Mouse (Mus musculus): ENCODE data around the gene Lpp.
A peak's percentile ranks its signal among the peaks of the same experiment; 100 is the strongest.

Gene Lpp

DNA sequence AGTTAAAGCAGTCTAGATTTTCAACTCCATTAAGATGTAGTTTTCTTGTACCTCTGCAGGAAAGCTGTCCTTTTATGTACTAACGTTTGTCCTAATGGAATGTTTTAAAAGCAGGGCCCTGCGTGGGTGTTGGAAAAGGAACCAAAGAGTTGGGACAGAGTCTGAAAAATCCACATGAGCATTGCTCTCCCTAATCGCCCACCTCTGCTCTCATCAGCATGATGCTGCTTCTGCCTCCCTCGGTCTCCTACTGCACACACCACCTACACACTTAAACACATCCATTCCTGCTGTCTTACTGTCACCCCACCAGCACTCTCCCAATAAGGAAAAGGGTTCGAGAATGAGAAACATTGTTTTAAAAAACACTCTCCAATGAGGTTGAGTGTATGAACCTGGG, 501.9 kb downstream of the Lpp start:
- DNase-seq = no peak

DNA sequence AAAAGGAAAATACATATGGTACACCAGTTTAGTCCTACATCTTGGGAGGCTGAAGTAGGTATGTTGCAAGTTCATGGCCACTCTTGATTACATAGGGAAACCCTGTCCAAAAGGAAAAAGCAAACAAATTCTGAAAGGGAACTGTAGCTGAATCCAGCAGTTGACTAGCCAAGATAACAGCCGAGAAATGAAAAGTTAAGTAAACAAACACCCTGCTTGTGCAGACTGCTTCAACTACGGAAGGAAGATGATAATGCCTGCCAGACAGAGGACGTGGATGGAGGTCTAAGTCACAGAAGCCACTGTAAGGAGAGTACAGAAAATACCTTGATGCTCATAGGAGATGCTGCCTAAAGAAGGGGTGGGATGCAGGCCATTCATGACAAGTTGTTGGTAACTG, 504.3 kb downstream of the Lpp start:
- DNase-seq = no peak

DNA sequence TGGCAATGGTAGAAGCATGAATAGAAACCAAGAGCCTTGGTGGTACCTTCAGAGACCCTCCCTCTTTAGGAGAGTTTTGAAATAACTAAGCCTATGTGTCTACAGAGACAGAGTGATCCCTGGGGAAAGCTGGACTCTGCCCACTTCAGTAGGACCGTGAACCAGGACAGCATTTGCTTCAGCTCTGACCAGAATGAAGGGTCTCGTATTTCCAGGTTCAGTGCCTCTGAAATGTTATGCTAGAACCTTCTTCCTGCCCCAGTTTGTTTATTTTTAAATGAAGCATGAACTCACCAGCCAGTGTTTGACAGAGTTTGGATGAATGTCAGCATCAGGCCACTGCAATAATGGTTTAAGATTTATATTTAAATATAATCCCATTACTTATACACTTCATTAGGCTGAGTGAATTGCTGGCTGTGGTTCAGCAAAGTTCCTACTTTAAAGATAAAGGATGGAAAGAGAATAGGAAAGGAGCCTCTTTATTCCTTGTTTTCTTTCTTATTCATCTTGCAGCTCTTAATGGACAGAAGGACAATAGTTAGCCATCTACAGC, 507.0 kb downstream of the Lpp start:
- no peak for DNase-seq

DNA sequence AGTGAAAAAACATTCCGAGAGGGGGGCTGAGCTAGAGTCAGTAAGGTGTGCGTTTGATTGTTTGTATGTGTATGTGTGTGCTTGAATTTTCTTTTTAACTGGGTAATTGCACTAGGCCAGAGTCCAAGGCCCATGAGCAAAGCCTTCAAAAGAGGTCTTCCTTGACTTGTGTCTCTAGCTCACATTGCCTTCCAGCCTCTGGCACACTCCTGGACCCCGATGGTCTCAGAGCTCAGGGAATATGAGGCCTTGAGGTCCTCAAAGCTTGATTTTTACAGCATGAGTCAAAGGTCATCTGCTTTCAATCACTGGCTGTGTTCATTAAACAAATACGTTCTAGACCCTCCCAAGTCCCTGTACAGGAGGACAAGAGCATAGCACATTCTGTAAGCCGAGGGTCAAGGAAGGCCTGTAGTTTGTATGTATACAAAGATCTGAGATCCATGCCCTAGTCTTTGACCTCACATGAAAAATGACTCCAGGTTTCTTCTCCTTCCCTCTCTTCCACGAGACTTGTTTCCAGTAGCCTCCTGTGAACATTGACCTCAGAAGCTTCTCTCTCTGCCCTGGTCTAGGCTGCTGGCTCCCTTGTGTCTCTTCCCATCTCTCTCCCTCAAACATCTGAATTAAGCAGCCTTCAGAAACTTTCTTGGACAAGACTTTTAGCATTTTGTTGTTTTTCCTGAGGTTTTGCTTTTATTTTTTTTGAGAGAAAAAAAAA, 508.0 kb downstream of the Lpp start:
- DNase-seq = no peak

DNA sequence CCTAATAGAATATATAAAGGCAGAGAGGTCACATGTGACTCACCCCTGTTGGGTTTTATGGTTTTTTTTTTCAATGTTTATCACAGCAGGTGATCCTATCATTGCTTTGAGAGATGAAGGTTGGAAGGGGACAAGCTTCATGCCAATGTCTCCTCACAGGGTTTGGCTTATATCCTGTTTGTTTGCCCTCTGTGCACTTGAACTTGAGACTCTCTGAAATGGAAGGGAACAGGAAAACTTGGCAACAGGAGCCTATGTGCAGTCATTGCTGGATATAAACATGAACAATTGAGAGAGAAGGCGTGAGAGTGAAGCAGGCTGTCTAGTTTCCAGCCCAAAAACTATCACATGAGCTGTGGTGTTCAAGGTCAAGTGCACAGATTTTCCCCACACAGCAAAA, 508.8 kb downstream of the Lpp start:
- no peak for DNase-seq

DNA sequence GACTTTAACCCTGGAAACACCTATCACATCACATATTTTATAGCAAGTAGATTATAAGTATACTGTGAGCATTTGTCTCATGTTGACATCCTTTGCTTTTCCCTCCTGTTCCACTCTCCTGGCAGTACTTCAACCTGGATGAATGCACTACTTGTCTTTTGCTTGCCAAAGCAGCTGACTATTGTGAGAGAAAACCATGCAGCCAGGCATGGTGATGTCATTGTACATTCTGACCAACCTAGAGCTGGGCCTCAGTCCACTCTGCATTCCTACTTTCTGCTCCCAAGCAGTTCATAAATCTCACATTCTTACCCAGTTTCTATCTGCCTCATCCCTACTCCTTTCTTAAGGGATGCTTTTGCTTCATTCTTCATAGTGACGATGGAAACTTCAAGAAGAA, 515.6 kb downstream of the Lpp start:
- DNase-seq = peak in 1 of 2 experiments; percentile 44

DNA sequence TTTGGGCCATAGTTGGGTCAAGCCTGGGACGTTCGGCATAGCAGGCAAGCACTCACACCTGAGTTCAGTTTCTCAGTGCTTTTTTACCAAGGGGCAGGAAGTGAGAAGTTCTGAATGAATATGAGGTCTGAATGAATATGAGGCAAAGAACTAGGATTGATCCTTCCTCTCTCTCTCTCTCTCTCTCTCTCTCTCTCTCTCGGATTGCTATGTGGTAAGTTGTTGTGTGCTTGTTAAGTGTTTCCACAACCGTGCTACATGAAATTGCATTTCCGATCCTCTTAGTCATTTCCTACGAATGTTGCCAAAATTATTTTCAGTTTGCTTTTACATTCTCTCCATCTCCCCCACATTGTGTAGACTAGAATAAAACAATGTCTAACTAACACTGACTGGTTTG, 517.0 kb downstream of the Lpp start:
- DNase-seq = no peak

DNA sequence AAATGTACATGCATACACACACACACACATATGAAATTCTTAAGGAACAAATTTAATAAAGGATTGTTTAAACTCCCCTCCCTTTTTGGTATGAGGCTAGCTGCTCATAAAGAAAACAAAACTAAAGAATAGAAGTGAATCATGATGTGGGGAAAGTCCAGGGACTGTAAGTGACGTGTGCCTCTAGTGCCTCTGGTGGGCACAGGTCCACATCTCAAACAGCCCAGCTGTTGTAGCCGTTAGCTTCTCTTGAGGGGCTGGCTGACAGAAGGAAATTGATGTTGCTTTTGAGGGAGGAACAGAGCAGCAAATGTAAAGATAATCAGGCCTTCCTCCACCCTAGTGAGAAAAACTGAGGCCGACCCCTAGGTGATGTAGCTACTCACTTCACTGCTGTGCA, 517.5 kb downstream of the Lpp start:
- no peak for DNase-seq

DNA sequence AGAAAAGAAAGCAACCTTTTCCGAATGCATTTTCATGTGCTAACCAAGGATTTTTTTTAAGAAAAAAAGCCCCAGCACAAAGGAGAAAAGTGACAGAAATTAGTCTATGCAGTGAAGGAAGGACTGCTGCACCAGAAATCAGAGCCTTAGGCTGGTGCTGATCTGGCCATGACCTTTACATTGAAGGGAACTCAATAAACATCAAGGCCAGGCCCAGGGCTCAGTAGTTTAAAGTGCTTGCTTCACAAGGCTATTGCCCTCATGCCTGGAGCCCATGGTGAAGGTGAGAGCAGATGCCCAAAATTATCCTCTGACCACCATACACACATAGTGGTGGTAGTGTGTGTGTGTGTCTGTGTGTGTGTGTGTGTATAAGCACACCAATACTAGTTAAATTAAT, 519.1 kb downstream of the Lpp start:
- DNase-seq = no peak

DNA sequence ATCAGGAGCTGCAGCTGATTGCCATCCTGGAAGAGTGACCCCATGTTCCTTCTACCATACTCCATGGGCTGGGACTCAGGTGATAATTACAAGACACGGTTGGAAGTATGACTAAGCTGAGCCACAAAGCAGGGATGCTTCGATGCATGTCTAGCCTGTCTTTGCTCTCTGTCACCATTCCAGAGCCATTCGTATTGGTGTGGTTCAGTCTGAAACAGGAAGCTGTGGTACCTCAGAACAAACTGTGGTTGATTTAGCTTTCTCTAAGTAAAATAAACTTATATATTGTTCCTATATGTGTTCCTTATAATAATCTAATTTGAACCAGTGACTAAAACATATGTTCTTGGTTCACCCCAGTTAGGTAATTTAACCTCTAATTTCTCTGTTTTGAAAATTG, 519.7 kb downstream of the Lpp start:
- no peak for DNase-seq

DNA sequence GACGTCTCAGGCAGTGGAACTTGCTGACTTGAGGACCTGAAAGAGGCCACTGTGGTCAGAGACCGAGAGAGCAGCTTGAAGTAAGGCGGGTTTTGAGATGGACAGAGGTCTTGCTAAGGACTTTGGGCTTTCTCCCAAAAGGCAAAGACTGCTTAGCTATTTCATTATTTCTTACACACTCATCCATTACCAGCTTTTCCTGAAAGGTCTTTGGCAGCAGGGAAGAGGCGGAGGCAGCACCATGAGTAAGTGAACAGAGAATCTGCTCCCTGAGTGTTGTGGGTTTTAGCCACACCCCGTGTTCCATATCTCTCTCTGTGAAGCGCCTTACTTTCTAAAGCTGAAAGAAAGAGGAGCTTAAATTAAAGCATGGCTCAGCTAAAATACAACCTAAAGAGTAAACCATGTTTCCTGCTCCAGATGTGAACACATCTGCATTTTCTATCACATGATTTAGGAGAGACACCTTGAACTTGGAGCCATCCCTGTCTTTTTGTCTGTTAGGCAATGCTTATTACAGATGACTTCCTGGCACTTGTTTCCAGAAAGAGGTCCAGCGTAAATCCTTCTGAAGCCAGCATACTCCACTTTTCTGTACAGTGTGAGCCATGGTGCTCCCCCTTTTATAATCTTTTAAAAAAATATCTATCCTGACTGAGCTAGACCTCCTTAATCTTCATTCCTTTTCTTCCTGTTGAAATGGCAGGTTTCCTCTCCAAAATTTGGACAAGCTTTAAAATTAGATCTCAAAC, 520.5 kb downstream of the Lpp start:
- no peak for DNase-seq

DNA sequence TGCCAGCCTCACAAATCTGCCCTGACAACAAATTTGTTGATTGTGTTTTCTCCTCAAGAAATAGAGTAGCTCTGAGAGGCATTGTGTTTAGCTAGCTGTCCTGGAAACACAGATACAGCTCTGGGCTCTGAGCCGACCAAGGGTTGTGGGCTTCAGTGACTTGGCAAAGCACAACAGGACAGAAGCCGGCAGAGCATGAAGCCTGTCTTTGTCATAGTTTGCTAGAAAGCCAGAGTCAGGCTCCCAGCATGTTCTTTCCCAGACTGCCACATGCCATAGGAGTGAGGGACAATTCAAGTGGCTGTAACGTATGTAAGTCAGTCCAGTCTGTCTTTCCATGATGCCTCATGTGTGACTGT, 521.1 kb downstream of the Lpp start:
- DNase-seq = peak; percentile 59 to 71

DNA sequence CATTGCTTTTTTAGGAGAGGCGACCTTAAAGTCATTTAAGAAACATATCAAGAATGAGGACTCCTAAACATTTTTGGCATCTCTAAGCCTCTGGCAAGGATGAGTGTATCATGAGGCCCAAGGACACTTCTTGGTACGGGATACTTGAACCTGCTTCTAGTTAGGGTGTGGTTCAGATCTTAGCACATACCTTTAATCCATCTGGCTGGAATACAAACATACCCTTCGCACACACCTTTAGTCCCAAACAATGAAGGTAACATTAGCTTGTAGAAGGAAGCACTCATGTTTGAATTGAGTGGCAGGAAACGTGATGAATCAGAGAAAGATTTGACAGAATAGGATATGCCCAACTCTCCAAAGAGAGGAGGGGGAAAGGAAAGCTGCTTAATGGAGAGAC, 522.2 kb downstream of the Lpp start:
- DNase-seq = no peak

DNA sequence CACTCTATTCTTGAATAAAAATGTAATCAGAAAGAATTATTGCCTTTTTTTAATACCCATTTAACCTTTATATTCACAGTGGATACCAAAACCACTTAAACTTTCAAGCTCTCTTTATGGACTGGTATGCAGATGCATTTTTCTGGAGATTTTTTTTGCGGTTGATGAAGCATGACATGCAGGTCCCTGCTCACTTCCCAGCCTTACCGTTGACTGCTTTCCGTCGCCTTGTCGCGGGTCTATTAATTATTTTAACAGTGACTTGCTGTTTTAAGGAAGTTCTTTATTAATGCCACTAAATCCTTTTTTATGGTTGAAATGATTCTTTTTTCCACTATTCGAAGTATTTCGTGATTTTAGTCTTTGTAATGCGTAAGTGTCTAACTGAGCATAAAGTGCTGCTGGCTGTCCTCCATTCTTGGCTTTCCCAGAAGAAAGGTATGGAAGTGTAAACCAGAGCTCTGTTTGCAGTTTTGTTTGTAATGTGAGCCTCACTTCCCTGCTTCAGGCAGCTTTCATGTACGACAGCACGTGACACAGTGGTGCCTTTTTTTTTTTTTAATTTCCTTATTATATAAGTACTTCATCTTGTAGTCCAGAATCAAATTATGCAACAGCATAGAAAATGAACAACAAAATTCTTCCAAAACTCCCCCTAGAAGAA, 526.2 kb downstream of the Lpp start:
- DNase-seq = no peak

DNA sequence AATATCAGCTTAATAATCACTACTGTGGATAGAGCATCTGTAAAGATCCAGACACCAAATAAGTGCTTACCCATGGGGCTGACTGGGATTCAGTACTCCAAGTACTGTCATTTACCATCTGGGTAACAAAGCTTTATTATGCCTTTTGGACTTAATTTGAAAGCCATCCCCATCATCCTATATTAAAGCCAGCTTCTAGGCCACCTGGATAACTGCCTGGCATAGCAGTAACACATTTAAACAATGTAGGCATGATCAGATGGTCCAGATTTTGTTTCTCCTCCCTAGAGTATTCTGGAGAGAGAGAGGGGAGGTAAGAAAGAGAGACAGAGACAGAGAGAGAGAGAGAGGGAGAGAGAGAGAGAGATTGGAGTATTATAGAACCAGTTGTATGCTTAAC, 536.8 kb downstream of the Lpp start:
- no peak for DNase-seq

DNA sequence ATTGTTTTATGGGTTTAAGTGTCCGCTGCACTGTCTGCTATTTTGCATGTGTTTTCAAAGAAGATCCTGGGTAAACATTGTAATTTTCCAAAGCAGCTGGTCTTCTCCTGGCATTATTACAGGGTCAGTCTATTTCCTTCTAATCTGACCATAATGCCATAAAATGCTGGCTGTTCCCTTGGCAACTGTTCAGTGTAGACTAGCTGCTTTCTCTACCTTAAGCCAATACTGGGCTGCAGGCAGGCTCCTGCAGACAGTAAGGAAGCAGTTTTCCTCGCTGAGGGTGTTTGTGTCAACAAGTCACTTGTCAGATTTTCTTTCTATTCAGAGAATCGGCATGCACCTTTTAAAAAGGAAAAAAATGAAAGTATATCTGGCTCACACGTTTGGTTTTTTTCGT, 537.3 kb downstream of the Lpp start:
- DNase-seq = peak; percentile 61 to 76

DNA sequence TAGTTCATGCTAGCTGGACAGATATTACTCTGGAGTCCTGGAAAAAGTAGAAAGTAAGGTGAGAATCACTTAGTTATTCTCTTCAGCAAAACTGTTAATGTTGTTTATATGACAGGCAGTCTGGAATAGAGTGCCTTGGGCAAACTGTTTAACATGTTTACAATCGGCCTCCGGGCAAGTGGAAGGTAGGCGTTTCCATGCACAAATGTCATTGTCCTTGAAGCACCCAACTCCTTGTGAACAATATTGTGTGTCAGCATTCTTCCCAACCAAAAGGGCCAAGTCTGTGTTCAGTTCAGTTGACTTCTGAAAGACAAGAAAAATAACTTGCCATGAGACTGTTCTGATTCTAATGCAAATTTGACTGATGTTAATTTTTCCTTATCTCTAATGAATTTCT, 539.5 kb downstream of the Lpp start:
- no peak for DNase-seq

DNA sequence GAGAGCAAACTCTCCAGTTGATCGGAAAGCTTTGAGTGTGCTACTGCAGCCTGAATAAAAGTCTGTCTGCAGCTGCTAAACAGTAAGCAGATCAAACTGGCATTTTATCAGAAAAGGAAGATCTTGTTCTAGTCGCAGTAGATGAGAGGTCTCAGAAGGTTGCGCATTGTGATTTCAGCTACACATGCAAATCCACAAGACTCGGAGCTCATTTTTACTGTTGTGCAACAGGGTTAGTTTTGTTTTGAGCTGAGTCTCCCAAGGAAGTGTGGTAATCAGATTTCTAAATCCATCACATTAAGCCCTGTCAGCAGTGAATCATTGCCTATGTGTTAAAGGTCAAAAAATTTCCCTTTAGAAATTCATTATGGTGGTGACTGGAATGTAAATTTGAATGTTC, 540.4 kb downstream of the Lpp start:
- DNase-seq = no peak

DNA sequence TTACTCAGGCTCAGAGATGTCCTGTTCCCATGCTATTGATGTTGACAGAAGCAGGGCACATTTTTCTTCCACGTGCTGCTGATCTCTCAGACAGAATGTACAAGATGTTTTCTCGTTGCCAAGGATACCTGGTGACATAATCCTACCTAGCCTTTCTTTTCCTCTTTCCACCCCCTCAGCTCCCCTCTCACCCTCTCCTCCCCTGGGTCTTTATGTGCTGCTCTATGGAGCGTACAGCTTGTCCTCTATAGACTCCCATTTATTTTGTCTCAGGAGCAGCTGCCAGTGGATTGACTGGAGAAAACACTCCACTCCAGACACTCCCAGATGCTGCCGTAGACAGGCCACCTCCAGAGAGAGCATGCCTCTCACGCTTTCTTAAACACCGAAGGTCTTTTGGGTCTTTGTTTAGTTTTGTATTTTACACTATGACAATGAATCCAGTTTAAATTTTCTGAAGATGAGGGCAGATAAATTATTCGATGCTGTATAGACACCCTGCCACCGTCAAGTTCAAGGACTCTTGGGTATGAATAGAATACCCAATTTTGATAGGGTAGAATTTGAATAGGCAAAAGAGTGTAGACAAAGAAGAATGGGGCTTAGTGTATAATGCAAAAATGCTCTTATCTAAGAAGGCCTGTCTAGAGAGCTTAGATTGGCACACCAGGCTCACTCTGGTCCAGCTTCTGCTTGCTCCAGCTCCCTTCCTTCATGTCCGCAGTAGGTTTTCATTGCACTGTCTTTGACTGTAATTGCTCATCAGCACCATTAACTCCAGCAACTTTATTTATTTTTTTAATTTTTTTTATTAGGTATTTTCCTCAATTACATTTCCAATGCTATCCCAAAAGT, 548.2 kb downstream of the Lpp start:
- no peak for DNase-seq

DNA sequence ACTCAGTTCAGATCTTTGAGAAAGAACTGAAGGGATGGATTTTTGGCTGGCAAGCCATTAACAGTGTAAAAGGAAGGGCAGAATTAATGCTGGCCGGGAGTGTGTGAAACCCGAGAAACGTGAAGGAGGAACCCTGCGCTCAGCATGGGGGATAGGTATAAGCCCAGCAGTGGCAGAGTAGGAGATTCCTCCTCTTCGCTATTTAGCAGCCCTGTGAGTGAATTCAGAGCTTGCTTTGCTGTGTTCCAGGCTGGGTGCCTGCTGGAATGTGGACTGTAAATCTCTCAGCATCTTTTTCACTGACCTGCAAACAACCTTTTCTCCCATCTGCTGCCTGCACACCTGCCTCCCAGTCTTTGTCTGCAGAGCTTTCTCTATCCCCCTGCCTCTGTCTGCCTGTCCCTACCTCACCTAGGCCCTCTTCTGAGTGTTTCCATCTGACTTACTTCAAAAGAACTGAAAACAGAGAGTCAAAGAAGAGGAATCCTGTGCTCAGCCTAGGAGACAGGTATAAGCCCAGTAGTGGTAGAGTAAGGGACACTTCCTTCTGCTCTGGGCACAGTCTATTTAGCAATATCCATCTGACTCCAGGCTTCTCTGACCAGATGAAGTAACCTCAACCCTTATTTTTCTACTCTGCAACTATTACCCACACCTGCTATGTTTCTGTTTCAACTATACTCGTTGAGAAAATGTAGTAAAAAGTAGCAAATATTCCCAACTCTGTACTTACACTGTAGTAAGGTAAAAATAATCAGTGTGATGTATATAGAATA, 550.4 kb downstream of the Lpp start:
- DNase-seq = peak; percentile 29 to 45

DNA sequence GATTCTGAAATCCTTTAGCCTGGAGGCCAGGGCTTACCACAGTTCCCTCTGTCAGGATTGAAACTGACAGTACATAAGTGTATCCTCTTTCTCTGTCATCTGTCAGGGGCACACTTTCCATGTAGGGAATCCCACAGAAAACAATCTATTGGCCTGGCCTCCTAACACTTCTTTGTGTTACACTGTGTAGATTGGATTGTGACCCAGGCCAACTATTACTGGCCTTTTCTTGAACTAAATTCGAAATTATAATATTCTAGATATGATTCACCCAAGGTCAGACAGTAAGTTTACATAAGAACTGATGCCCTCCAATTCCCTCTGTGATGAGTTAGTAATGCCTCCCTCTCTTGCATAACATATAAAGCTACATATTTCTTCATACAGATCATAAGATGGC, 553.0 kb downstream of the Lpp start:
- no peak for DNase-seq

DNA sequence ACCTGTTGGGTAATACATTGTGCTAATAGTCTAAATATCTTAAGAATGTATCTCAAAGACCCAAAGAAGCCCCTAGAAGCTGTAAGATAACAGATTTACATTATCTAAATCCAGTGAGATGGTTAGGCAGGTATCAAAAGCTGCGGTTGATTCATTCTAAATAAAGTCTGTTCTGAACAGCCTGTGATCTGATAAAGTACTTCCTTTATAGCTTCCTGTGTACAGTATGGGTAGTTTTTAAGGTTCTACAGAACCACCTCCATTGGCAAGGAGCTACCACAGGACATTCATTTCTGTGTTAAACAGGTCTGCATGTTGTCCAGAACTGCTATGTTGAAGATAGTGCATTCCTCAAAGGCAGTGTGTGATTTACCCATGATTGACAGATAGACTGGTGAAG, 554.2 kb downstream of the Lpp start:
- DNase-seq = no peak

All from cerebellum, postnatal 25 days (tissue).